Mouse (Mus musculus) MEL (cell line): ENCODE measurements around the gene Alkbh7.

Source experiments
- CHD2 ChIP-seq: IDR thresholded peaks from 2 replicates; pipeline ENCODE4 v1.6.1; 2011; ENCODE audit warnings: low read length, improper control_type of control experiment
- CTCF ChIP-seq, 3 experiments: IDR thresholded peaks in 2 of 3; conservative IDR thresholded peaks in 1 of 3; 2 replicates each; pipeline ENCODE4 v1.5.1; 2011 to 2012; ENCODE audit warnings: low read length in 3 of 3, low read depth in 2 of 3, mild to moderate bottlenecking in 2 of 3, improper control_type of control experiment in 1 of 3, inconsistent platforms in 1 of 3, mixed read lengths in 1 of 3, moderate library complexity in 1 of 3; ENCODE audit not compliant: control insufficient read depth in 1 of 3, insufficient read depth in 1 of 3, poor library complexity in 1 of 3, severe bottlenecking in 1 of 3
- E2F4 ChIP-seq: IDR thresholded peaks from 2 replicates; pipeline ENCODE4 v1.6.1; 2011; ENCODE audit warnings: low read depth, low read length, improper control_type of control experiment, borderline replicate concordance
- EP300 ChIP-seq, 2 experiments: IDR thresholded peaks; 2 replicates each; pipeline ENCODE4 v1.6.1; 2011; ENCODE audit warnings: improper control_type of control experiment in 2 of 2, low read length in 2 of 2, low read depth in 1 of 2, mild to moderate bottlenecking in 1 of 2
- GATA1 ChIP-seq: IDR thresholded peaks from 2 replicates; pipeline ENCODE4 v1.6.1; 2011; ENCODE audit warnings: low read depth, low read length, improper control_type of control experiment
- MAFK ChIP-seq: IDR thresholded peaks from 2 replicates; pipeline ENCODE4 v1.6.1; 2011; ENCODE audit warnings: low read depth, mild to moderate bottlenecking, low read length, improper control_type of control experiment, borderline replicate concordance
- MAX ChIP-seq: IDR thresholded peaks from 2 replicates; pipeline ENCODE4 v1.6.1; 2011; ENCODE audit warnings: low read length, improper control_type of control experiment
- MXI1 ChIP-seq: IDR thresholded peaks from 2 replicates; pipeline ENCODE4 v1.6.1; 2011; ENCODE audit warnings: mild to moderate bottlenecking, low read depth, low read length, improper control_type of control experiment
- NELFE ChIP-seq: IDR thresholded peaks from 2 replicates; pipeline ENCODE4 v1.6.1; 2011; ENCODE audit warnings: low read depth, low read length, improper control_type of control experiment
- SIN3A ChIP-seq: IDR thresholded peaks from 2 replicates; pipeline ENCODE4 v1.6.1; 2012; ENCODE audit warnings: low read length, improper control_type of control experiment, inconsistent platforms
- TBP ChIP-seq: IDR thresholded peaks from 2 replicates; pipeline ENCODE4 v1.8.0; 2011; ENCODE audit warnings: low read depth, low read length, improper control_type of control experiment
- USF2 ChIP-seq, 2 experiments: IDR thresholded peaks; 2 replicates each; pipeline ENCODE4 v1.6.1; 2011 to 2012; ENCODE audit warnings: improper control_type of control experiment in 2 of 2, low read length in 2 of 2, borderline replicate concordance in 1 of 2, inconsistent platforms in 1 of 2, low read depth in 1 of 2, mild to moderate bottlenecking in 1 of 2; ENCODE audit not compliant: insufficient read depth in 1 of 2
- ZMIZ1 ChIP-seq: IDR thresholded peaks from 2 replicates; pipeline ENCODE4 v1.6.1; 2012; ENCODE audit warnings: low read depth, mild to moderate bottlenecking, inconsistent platforms, low read length, improper control_type of control experiment, moderate library complexity

GRCm38 (mm10) chr17:56988921-56989430, 8.2 kb upstream of the Alkbh7 start:
- no peak for TF ChIP-seq E2F4
- no peak for TF ChIP-seq SIN3A
- TF ChIP-seq CTCF (IDR thresholded peaks at IDR 0.05 in 2 of 3, conservative IDR thresholded peaks at IDR 0.05 in 1 of 3; ENCODE audit: control insufficient read depth in 1 of 3, insufficient read depth in 1 of 3, low read depth in 2 of 3, low read length in 3 of 3, poor library complexity in 1 of 3, severe bottlenecking in 1 of 3), result no peak; a peak in 1 of 6 replicates
- no peak for TF ChIP-seq MXI1
- no peak for TF ChIP-seq MAFK
- TF ChIP-seq ZMIZ1, result no peak
- no peak for TF ChIP-seq NELFE
- TF ChIP-seq GATA1, result no peak
- no peak for TF ChIP-seq TBP
- TF ChIP-seq EP300 (IDR thresholded peaks at IDR 0.05; ENCODE audit: low read depth in 1 of 2, low read length in 2 of 2), result no peak
- no peak for TF ChIP-seq USF2 (IDR thresholded peaks at IDR 0.05; ENCODE audit: borderline replicate concordance in 1 of 2, insufficient read depth in 1 of 2, low read depth in 1 of 2, low read length in 2 of 2)
- TF ChIP-seq MAX, result no peak
- TF ChIP-seq CHD2, result no peak
